ENCODE assay signal across 7 mouse cellular contexts in the genomic region with DNA sequence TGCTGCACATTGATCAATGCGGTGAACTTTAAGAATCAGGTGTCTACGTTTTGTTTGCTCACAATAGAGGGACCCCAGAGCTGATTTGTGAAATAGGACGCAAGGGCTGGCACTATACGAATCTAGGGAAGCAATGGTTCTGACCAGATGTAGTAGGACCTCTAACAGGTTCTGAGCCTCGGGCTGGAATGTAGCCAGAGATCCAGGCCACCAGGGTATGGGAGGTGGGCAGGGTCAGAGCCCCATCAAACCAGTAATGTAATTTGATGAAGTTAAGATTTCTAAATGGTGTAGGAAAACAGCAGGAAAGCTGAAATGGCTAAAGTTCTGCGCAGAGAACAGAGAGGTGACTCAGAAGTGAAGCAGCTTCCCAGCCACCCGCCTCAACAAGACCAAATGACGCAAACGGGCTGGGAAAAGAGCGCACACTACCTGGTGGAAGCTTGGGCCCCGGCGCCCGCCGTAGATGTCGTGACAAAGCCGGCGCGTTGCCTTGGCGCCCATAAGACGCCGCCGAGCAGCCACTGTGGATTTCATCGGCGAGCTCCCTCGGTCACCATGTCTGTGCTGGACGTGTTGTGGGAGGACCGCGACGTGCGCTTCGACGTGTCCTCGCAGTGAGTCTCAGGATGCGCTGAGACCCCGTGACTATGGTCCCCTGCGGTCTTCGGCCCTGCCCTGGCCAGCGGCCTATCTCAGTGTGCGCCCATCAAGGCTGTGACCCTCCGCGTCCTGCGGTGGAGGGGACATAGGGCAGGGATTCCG. TPM values are rescaled to one million over a fixed set of nuclear protein-coding genes. Genes with fewer than 3 reads are reported as not detected.
DNase-seq lines count a peak whose midpoint lies in the region; ATAC-seq lines count a peak whose summit lies in the region.

A gene (plus strand): TSS at position 446 of the 765 bp plus-strand sequence.

- ATAC-seq in intestine, embryonic 16.5 days: peak; percentile 96
- peak; percentile 95 for ATAC-seq in midbrain, embryonic 11.5 days (ENCODE audit: low FRiP score)

- no peaks in the 10 kb centered on the region for H3K36me3 ChIP-seq in intestine, embryonic 16.5 days (ENCODE audit: control insufficient read depth, insufficient read depth, low read length)
- no peaks in the 10 kb centered on the region for H3K36me3 ChIP-seq in midbrain, embryonic 11.5 days (ENCODE audit: control insufficient read depth, insufficient read depth, low read length)

- peak within 1 kb of the TSS; percentile 88 for H3K4me3 ChIP-seq in intestine, embryonic 16.5 days (ENCODE audit: low read length)
- peak within 1 kb of the TSS; percentile 80 for H3K4me3 ChIP-seq in midbrain, embryonic 11.5 days (ENCODE audit: low read depth, low read length)

- WGBS in intestine, embryonic 16.5 days: 2% methylated on average over 43 of the region's 43 CpGs
- 4% methylated on average over 43 of the region's 43 CpGs for WGBS in midbrain, embryonic 11.5 days

- H3K27ac ChIP-seq in intestine, embryonic 16.5 days (ENCODE audit: low read length): no peak within 1 kb of the TSS; the same call in 1 of the 2 replicates
- no peak within 1 kb of the TSS for H3K27ac ChIP-seq in midbrain, embryonic 11.5 days (ENCODE audit: low read depth, low read length)

- peak; percentile 95 to 98 for DNase-seq in adrenal gland, adult (ENCODE audit: inconsistent age in 2 of 2, low spot score in 1 of 2)
- peak; percentile 96 for DNase-seq in embryo, embryonic 10 days (ENCODE audit: low spot score)
- DNase-seq in gastrocnemius, postnatal 25 days: peak; percentile 84
- peak; percentile 95 to 96 for DNase-seq in left cerebral cortex, postnatal 36 days (ENCODE audit: low spot score in 2 of 2)
- peak; percentile 98 for DNase-seq in midbrain, embryonic 11.5 days (ENCODE audit: low spot score, missing footprints)
- peak; percentile 74 for DNase-seq in skeletal muscle tissue, adult 2 months (ENCODE audit: low read depth, low spot score)

- H3K4me2 ChIP-seq in intestine, embryonic 16.5 days (ENCODE audit: low read depth, low read length): peak within 1 kb of the TSS; percentile 88
- H3K4me2 ChIP-seq in midbrain, embryonic 11.5 days: peak within 1 kb of the TSS; percentile 44

- H3K9me3 ChIP-seq in intestine, embryonic 16.5 days (ENCODE audit: control insufficient read depth, low read length): no peaks in the 10 kb centered on the region
- no peaks in the 10 kb centered on the region for H3K9me3 ChIP-seq in midbrain, embryonic 11.5 days (ENCODE audit: control insufficient read depth, low read length)

- peaks cover 3% of the 10 kb centered on the region; the same call in 1 of the 2 replicates for H3K4me1 ChIP-seq in intestine, embryonic 16.5 days (ENCODE audit: control insufficient read depth, insufficient read depth, low read length)
- 0 out of 2 replicates have a peak, but pooled peaks cover 4% of the 10 kb centered on the region for H3K4me1 ChIP-seq in midbrain, embryonic 11.5 days (ENCODE audit: control insufficient read depth, insufficient read depth, low read length)

- intact Hi-C loops in left cerebral cortex, postnatal 36 days (cut with DNase I): no loop called here

- no peaks in the 10 kb centered on the region for H3K27me3 ChIP-seq in intestine, embryonic 16.5 days (replicated peaks; ENCODE audit: control insufficient read depth, insufficient read depth, low read length)
- no peaks in the 10 kb centered on the region for H3K27me3 ChIP-seq in midbrain, embryonic 11.5 days (ENCODE audit: control insufficient read depth, insufficient read depth, low read length)

- peak within 1 kb of the TSS; percentile 76 for H3K9ac ChIP-seq in intestine, embryonic 16.5 days (ENCODE audit: low read depth, low read length)
- peak within 1 kb of the TSS; percentile 71 for H3K9ac ChIP-seq in midbrain, embryonic 11.5 days (ENCODE audit: low read length)

RNA-seq across cellular contexts. Expression of the gene that starts here (rescaled TPM):
- 1 to 10 TPM; 3.2 to 3.8 TPM for total RNA-seq in gastrocnemius, postnatal 25 days (2021)
- polyA plus RNA-seq in intestine, embryonic 16.5 days (2015; fragmentation: Nextera tagmentation; extraction: Ambion mirVana): 10.3 and 11.1 TPM in 2 replicates
- 10 to 100 TPM; 21.1 to 29.8 TPM for total RNA-seq in left cerebral cortex, postnatal 36 days (2021)
- polyA plus RNA-seq in midbrain, embryonic 11.5 days (2014; fragmentation: Nextera tagmentation; extraction: Ambion mirVana): 12.4 and 19.5 TPM in 2 replicates

Comparison
In these comparisons a context has a peak if more than half of its experiments do, and no peak if none do; other contexts are left out.
1. RNA of the gene that starts here (total RNA-seq): 21.1 to 29.8 TPM in left cerebral cortex, postnatal 36 days; 3.2 to 3.8 TPM in gastrocnemius, postnatal 25 days; every median in the first group is over 4 times any median in the second.
2. Peak in every context shown above with its lines, with median percentiles within 50 percentile points of each other: DNase-seq.